Mouse (Mus musculus): ENCODE data around the gene Ldhc. TPM values are rescaled to one million over a fixed set of nuclear protein-coding genes. Genes with fewer than 3 reads are reported as not detected.

Gene Ldhc
- polyA plus RNA-seq, 1 experiment from 2014 or later: not detected

DNA sequence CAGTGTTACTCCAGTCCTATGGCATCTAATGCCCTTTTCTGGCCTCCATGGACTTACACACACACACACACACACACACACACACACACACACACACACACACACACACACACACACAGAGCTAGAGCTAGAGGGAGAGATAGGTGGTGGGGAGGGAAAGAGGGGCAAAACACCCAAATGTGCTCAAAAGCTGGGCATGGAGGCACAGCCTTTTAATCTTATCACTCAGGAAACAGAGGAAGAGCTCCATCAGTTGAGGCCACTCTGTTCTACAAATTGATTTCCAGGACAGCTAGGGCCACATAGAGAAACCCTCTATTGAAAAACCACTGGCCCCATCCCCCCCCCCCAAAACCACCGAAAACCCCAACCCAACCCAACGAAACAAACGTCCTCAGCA is 22.3 kb downstream of the Ldhc start:
- no peak overlapping the region for H3K4me3 ChIP-seq (ENCODE audit: low read length)
- no peak overlapping the region for H3K9ac ChIP-seq (replicated peaks; ENCODE audit: low read length)
- 92% methylated on average over 3 of the region's 3 CpGs for WGBS
- peaks cover 39% of the 10 kb centered on the region for H3K36me3 ChIP-seq (ENCODE audit: insufficient read depth, low read length)
- no peak for ATAC-seq (ENCODE audit: low FRiP score, low TSS enrichment)
- no peak overlapping the region for H3K27ac ChIP-seq (ENCODE audit: low read length)
- no peak overlapping the region for H3K4me2 ChIP-seq (replicated peaks; ENCODE audit: low read depth, low read length)
- H3K27me3 ChIP-seq (ENCODE audit: insufficient read depth, low read length): no peaks in the 10 kb centered on the region
- no peaks in the 10 kb centered on the region for H3K9me3 ChIP-seq (ENCODE audit: low read length)
- H3K4me1 ChIP-seq (ENCODE audit: insufficient read depth, low read length): no peaks in the 10 kb centered on the region

GRCm38 (mm10) chr7:46895511-46895910 is 34.5 kb downstream of the Ldhc start:
- WGBS: 93% methylated on average over 3 of the region's 3 CpGs
- H3K27ac ChIP-seq (ENCODE audit: low read length): no peak overlapping the region
- no peak overlapping the region for H3K9ac ChIP-seq (replicated peaks; ENCODE audit: low read length)
- no peak for ATAC-seq (ENCODE audit: low FRiP score, low TSS enrichment)
- H3K27me3 ChIP-seq (ENCODE audit: insufficient read depth, low read length): no peaks in the 10 kb centered on the region
- H3K4me3 ChIP-seq (ENCODE audit: low read length): no peak overlapping the region
- no peak overlapping the region for H3K4me2 ChIP-seq (replicated peaks; ENCODE audit: low read depth, low read length)
- no peaks in the 10 kb centered on the region for H3K4me1 ChIP-seq (ENCODE audit: insufficient read depth, low read length)
- no peaks in the 10 kb centered on the region for H3K9me3 ChIP-seq (ENCODE audit: low read length)
- H3K36me3 ChIP-seq (ENCODE audit: insufficient read depth, low read length): peaks cover 68% of the 10 kb centered on the region

- 91% methylated on average over 3 of the region's 3 CpGs for WGBS
- H3K36me3 ChIP-seq (ENCODE audit: insufficient read depth, low read length): peaks cover 52% of the 10 kb centered on the region
These were observed 38.3 kb downstream of the Ldhc start for GRCm38 (mm10) chr7:46899343-46899742.

DNA sequence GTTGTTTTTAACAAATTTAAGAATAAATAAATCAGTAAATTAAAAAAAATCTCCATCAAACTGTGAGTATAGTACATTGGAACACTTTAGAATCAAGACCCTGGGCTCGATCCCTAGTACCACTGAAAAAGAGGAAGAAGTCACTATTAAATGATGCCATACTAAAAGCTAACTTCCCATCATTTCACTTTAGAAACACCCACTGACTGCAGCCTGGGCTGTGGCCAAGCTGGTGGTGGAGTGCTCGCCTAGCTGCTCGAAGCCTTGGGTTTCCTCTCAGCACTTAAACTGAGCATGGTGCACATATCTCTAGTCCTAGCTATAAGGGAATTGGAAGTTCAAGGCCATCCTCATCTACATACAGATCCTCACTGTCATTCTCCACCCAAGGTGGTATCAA is 50.2 kb downstream of the Ldhc start:
- ATAC-seq (ENCODE audit: low FRiP score, low TSS enrichment): no peak
- no peak overlapping the region for H3K27ac ChIP-seq (ENCODE audit: low read length)
- H3K9ac ChIP-seq (replicated peaks; ENCODE audit: low read length): no peak overlapping the region
- H3K4me3 ChIP-seq (ENCODE audit: low read length): no peak overlapping the region
- no peaks in the 10 kb centered on the region for H3K27me3 ChIP-seq (ENCODE audit: insufficient read depth, low read length)
- H3K4me1 ChIP-seq (ENCODE audit: insufficient read depth, low read length): no peaks in the 10 kb centered on the region
- no peak overlapping the region for H3K4me2 ChIP-seq (replicated peaks; ENCODE audit: low read depth, low read length)
- peaks cover 56% of the 10 kb centered on the region for H3K36me3 ChIP-seq (ENCODE audit: insufficient read depth, low read length)
- WGBS: 95% methylated on average over 3 of the region's 3 CpGs
- H3K9me3 ChIP-seq (ENCODE audit: low read length): no peaks in the 10 kb centered on the region

More at GRCm38 (mm10) chr7:46899343-46899742, 38.3 kb downstream of the Ldhc start:
- no peaks in the 10 kb centered on the region for H3K9me3 ChIP-seq (ENCODE audit: low read length)
- ATAC-seq (ENCODE audit: low FRiP score, low TSS enrichment): no peak
- H3K4me1 ChIP-seq (ENCODE audit: insufficient read depth, low read length): no peaks in the 10 kb centered on the region
- no peak overlapping the region for H3K4me2 ChIP-seq (replicated peaks; ENCODE audit: low read depth, low read length)
- H3K4me3 ChIP-seq (ENCODE audit: low read length): no peak overlapping the region
- no peaks in the 10 kb centered on the region for H3K27me3 ChIP-seq (ENCODE audit: insufficient read depth, low read length)
- no peak overlapping the region for H3K27ac ChIP-seq (ENCODE audit: low read length)
- H3K9ac ChIP-seq (replicated peaks; ENCODE audit: low read length): no peak overlapping the region

- H3K9ac ChIP-seq (replicated peaks; ENCODE audit: low read length): no peak overlapping the region
- H3K9me3 ChIP-seq (ENCODE audit: low read length): no peaks in the 10 kb centered on the region
- ATAC-seq (ENCODE audit: low FRiP score, low TSS enrichment): no peak
- no peaks in the 10 kb centered on the region for H3K27me3 ChIP-seq (ENCODE audit: insufficient read depth, low read length)
- H3K27ac ChIP-seq (ENCODE audit: low read length): no peak overlapping the region
- 88% methylated on average over 3 of the region's 3 CpGs for whole genome bisulfite sequencing
- no peak overlapping the region for H3K4me2 ChIP-seq (replicated peaks; ENCODE audit: low read depth, low read length)
- no peak overlapping the region for H3K4me3 ChIP-seq (ENCODE audit: low read length)
- peaks cover 12% of the 10 kb centered on the region for H3K36me3 ChIP-seq (ENCODE audit: insufficient read depth, low read length)
- peaks cover 19% of the 10 kb centered on the region for H3K4me1 ChIP-seq (ENCODE audit: insufficient read depth, low read length)
These were observed 55.4 kb downstream of the Ldhc start for GRCm38 (mm10) chr7:46916376-46916775.

DNA sequence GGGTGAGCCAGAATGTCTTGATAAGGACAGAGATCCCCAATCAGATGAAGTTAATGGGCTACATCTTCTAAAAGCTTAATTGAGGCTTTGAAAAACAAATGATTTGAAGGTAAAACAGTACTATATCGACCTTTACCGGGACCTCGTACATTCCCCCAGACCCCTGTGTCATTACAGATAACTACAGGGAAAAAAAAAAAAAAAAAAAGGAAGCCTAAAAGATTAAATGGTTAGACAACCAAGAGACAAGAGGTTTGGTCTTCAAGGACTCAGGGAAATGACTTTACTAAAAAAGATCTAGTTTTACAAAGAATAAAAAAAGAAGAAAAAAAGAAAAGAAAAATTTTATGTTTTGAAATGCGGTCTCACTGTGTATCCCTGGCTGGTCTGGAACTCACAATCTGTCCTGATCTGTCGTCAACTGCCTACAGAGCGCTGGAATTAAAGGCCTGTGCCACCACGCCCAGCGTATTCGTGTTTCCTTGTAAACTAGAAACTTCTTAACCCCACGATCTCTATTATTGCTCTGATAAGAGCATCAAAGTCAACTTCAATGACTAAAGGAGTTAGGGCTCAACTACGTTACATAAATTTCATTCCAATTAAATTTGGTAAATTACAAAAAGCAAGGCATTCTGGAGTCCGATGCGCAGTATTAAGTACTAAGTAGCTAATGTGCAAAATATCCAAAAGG is 57.8 kb downstream of the Ldhc start:
- H3K9me3 ChIP-seq (ENCODE audit: low read length): no peaks in the 10 kb centered on the region
- H3K9ac ChIP-seq (replicated peaks; ENCODE audit: low read length): peak overlapping the region; percentile 96
- H3K4me2 ChIP-seq (replicated peaks; ENCODE audit: low read depth, low read length): peak overlapping the region; percentile 73
- 11% methylated on average over 13 of the region's 13 CpGs for WGBS
- H3K4me3 ChIP-seq (ENCODE audit: low read length): peak overlapping the region; percentile 81
- peak overlapping the region; percentile 97; the same call in 1 of the 2 replicates for H3K27ac ChIP-seq (ENCODE audit: low read length)
- no peaks in the 10 kb centered on the region for H3K36me3 ChIP-seq (ENCODE audit: insufficient read depth, low read length)
- peaks cover 19% of the 10 kb centered on the region for H3K4me1 ChIP-seq (ENCODE audit: insufficient read depth, low read length)
- ATAC-seq (ENCODE audit: low FRiP score, low TSS enrichment): no peak
- no peaks in the 10 kb centered on the region for H3K27me3 ChIP-seq (ENCODE audit: insufficient read depth, low read length)

DNA sequence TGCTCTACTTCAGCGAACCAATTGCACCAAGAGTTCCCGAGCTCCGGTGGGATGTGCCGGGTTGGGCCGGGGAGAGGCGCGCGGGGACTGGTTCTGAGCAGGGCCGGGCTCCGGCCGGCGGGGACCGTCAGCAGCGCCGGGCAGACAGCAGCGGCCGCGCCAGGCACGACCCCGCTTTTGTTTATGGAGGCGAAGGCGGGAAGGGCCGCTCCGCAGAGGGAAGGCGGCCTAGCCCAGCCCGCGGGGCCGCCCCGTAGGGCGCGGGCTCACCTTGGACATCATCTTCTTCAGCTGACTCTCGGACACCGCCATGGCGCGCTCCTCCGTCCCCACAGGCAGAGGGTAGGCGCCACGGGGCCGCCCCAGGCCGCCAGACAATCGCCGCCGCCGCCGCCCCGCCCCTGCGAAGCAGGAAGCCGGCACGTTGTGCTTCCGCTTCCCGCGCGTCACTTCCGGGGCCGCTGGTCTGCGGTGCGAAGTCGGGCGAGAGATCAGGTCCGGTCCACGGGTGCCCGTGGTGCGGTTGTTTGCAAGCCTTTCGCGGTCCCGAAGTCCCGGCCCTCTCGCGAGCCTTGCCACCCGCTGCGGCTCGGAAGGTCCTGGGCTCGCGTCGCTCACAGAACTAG is 58.7 kb downstream of the Ldhc start, which contains the start of gene Tsg101:
Gene Tsg101, minus strand, starts transcription at position 419 of the 626 bp plus-strand sequence.
- H3K4me2 ChIP-seq (replicated peaks; ENCODE audit: low read depth, low read length): peak within 1 kb of the TSS; percentile 73
- under 1% methylated on average over 61 of the region's 75 CpGs for WGBS
- no peaks in the 10 kb centered on the region for H3K36me3 ChIP-seq (ENCODE audit: insufficient read depth, low read length)
- H3K27ac ChIP-seq (ENCODE audit: low read length): peak within 1 kb of the TSS; percentile 97
- H3K9ac ChIP-seq (replicated peaks; ENCODE audit: low read length): peak within 1 kb of the TSS; percentile 96
- H3K4me3 ChIP-seq (ENCODE audit: low read length): peak within 1 kb of the TSS; percentile 81
- ATAC-seq (ENCODE audit: low FRiP score, low TSS enrichment): peak; percentile 96
- no peaks in the 10 kb centered on the region for H3K9me3 ChIP-seq (ENCODE audit: low read length)
- no peaks in the 10 kb centered on the region for H3K27me3 ChIP-seq (ENCODE audit: insufficient read depth, low read length)
- H3K4me1 ChIP-seq (ENCODE audit: insufficient read depth, low read length): peaks cover 19% of the 10 kb centered on the region

DNA sequence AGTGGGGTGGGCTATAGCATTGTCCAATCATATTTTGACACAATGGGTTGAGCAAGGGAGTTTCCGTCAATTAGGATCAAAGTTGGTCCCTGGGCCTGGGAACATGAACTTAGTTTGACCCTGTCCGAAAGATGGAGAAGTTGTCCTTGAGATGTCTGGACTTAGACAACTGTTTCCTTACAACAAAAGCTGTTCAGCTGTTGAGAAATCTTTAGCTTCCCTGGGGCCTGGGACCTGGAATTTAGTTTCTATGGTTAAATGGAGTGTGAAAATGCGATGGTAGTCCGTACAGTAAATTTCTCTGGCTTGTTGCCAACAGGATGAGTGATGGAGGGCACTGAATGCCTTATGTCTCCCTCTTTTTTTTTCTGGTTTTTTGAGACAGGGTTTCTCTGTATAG is 61.1 kb downstream of the Ldhc start:
- 61% methylated on average over 4 of the region's 4 CpGs for WGBS
- Histone ChIP-seq H3K9ac (replicated peaks; ENCODE audit: low read length) (no peak overlapping the region), H3K4me1 (ENCODE audit: insufficient read depth, low read length) (peaks cover 19% of the 10 kb centered on the region), H3K9me3 (ENCODE audit: low read length) (no peaks in the 10 kb centered on the region), H3K27ac (ENCODE audit: low read length) (no peak overlapping the region), H3K4me3 (ENCODE audit: low read length) (no peak overlapping the region), H3K27me3 (ENCODE audit: insufficient read depth, low read length) (no peaks in the 10 kb centered on the region), H3K36me3 (ENCODE audit: insufficient read depth, low read length) (no peaks in the 10 kb centered on the region), H3K4me2 (replicated peaks; ENCODE audit: low read depth, low read length) (no peak overlapping the region)
- no peak for ATAC-seq (ENCODE audit: low FRiP score, low TSS enrichment)
